ENCODE assay signal across 21 mouse cellular contexts in the genomic region with DNA sequence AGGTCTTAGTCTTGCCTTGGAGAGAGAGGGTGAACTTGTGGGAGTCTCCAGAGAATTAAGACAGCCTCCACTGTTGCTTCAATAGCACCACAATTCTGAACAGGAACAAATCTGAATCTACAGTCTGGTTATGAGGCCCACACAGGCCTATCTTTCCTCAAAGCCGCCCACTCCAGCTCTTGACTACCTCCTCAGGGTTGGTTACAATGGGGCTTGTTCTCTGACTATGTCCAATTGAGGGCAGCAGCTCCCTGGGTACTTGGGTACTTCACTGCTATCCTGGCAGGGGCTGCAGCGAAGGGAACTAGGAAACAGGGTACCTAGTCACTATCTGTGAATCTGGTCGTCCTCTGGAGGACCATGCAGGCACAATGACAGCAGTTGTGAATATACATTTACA.
"Had no signal": no experiment of that assay in that cellular context is flagged by ENCODE, and none has a peak within 500 bp of the region (broad histone marks: within the 10 kb centered on the region; RNA-seq: fewer than 3 reads in every experiment).

No protein-coding gene starts in this region.

- ATAC-seq: intestine, embryonic 16.5 days; liver, embryonic 12.5 days had no signal

- H3K27me3 ChIP-seq: kidney, embryonic 15.5 days; limb, embryonic 15.5 days; liver, embryonic 12.5 days; neural tube, embryonic 12.5 days; stomach, embryonic 15.5 days had no signal

- H3K9ac ChIP-seq: kidney, embryonic 15.5 days; limb, embryonic 15.5 days; liver, embryonic 12.5 days; lung, embryonic 14.5 days; neural tube, embryonic 12.5 days; stomach, embryonic 15.5 days had no signal

- H3K4me1 ChIP-seq: kidney, embryonic 15.5 days; limb, embryonic 15.5 days; liver, embryonic 12.5 days; neural tube, embryonic 12.5 days; stomach, embryonic 15.5 days had no signal

- H3K9me3 ChIP-seq: kidney, embryonic 15.5 days; limb, embryonic 15.5 days; liver, embryonic 12.5 days; midbrain, embryonic 10.5 days; neural tube, embryonic 12.5 days; stomach, embryonic 15.5 days had no signal

- H3K4me2 ChIP-seq: kidney, embryonic 15.5 days; limb, embryonic 15.5 days; liver, embryonic 12.5 days; lung, embryonic 14.5 days; neural tube, embryonic 12.5 days; stomach, embryonic 15.5 days had no signal

- DNase-seq: kidney, adult 2 months; kidney, postnatal 14 days; layer of hippocampus, adult 9-11 months; layer of hippocampus, postnatal 36 days; left cerebral cortex, postnatal 4 days; lung, embryonic 14.5 days; lung, postnatal 10 days; lung, postnatal 4 days; midbrain, embryonic 14.5 days; retina, postnatal 1 day; spleen, adult 18-20 months; thymus, adult 2 months; thymus, postnatal 25 days had no signal

- H3K36me3 ChIP-seq: liver, embryonic 12.5 days; stomach, embryonic 15.5 days had no signal

- H3K27ac ChIP-seq: kidney, embryonic 15.5 days; limb, embryonic 15.5 days; liver, embryonic 12.5 days; midbrain, embryonic 10.5 days; neural tube, embryonic 12.5 days; stomach, embryonic 15.5 days had no signal

- H3K4me3 ChIP-seq: kidney, embryonic 15.5 days; limb, embryonic 15.5 days; liver, embryonic 12.5 days; midbrain, embryonic 10.5 days; myocyte; neural tube, embryonic 12.5 days; stomach, embryonic 15.5 days had no signal
